Mouse (Mus musculus) heart, postnatal 4 days (tissue): Measurements from ENCODE around the gene Camk2g. TPM values are rescaled to one million over a fixed set of nuclear protein-coding genes. Genes with fewer than 3 reads are reported as not detected.

Experiments used
- DNase-seq: peaks from one replicate; pipeline ENCODE4 v3.0.0; 2021
- total RNA-seq, 2 experiments: library from RNA; stranded (reverse); gene quantifications; 2 replicates each; pipeline ENCODE4 v1.2.3; 2021

Camk2g gene
- total RNA-seq, 2 experiments from 2014 or later = 58.3 to 65.2 TPM

GRCm38 (mm10) chr14:20806116-20806840, 12.4 kb upstream of the Camk2g start:
- DNase-seq = no peak

- peak; percentile 94 for DNase-seq
These were observed 11.2 kb upstream of the Camk2g start for GRCm38 (mm10) chr14:20804964-20805672.

- DNase-seq = no peak
These were observed 10.6 kb upstream of the Camk2g start for GRCm38 (mm10) chr14:20804481-20804880.

GRCm38 (mm10) chr14:20803606-20803938, 9.7 kb upstream of the Camk2g start:
- DNase-seq = peak; percentile 87

GRCm38 (mm10) chr14:20802926-20803605, 9.2 kb upstream of the Camk2g start:
- no peak for DNase-seq

GRCm38 (mm10) chr14:20798761-20799160, 4.9 kb upstream of the Camk2g start:
- peak; percentile 94 for DNase-seq

- DNase-seq = no peak
These were observed 4.4 kb upstream of the Camk2g start for GRCm38 (mm10) chr14:20798300-20798699.

- DNase-seq = no peak
These were observed 2.8 kb upstream of the Camk2g start for GRCm38 (mm10) chr14:20796643-20797042.

- no peak for DNase-seq
These were observed 2.3 kb upstream of the Camk2g start for GRCm38 (mm10) chr14:20796170-20796569.

GRCm38 (mm10) chr14:20795423-20796152, 1.7 kb upstream of the Camk2g start:
- no peak for DNase-seq

GRCm38 (mm10) chr14:20794589-20794988, 701 bp upstream of the Camk2g start:
- no peak for DNase-seq

- peak; percentile 57 for DNase-seq
These were observed 748 bp downstream of the Camk2g start for GRCm38 (mm10) chr14:20792922-20793757.

- DNase-seq = no peak
These were observed 1.5 kb downstream of the Camk2g start for GRCm38 (mm10) chr14:20792243-20792921.

- DNase-seq = no peak
These were observed 2.2 kb downstream of the Camk2g start for GRCm38 (mm10) chr14:20791511-20792242.

- no peak for DNase-seq
These were observed 2.9 kb downstream of the Camk2g start for GRCm38 (mm10) chr14:20790996-20791395.

- no peak for DNase-seq
These were observed 3.4 kb downstream of the Camk2g start for GRCm38 (mm10) chr14:20790445-20790844.

- no peak for DNase-seq
These were observed 4.3 kb downstream of the Camk2g start for GRCm38 (mm10) chr14:20789593-20789992.

GRCm38 (mm10) chr14:20788151-20788550, 5.7 kb downstream of the Camk2g start:
- no peak for DNase-seq

GRCm38 (mm10) chr14:20786611-20787015, 7.3 kb downstream of the Camk2g start:
- DNase-seq = peak; percentile 42

GRCm38 (mm10) chr14:20786020-20786419, 7.9 kb downstream of the Camk2g start:
- DNase-seq = no peak

GRCm38 (mm10) chr14:20785231-20785630, 8.7 kb downstream of the Camk2g start:
- DNase-seq = no peak
